Mouse (Mus musculus) lung, postnatal 0 days (tissue): ENCODE results near the gene Pdgfra.

ENCODE experiments used
- CTCF ChIP-seq: IDR thresholded peaks from 2 replicates; pipeline ENCODE4 v1.5.1; 2016; ENCODE audit warnings: antibody characterized with exemption, mild to moderate bottlenecking
- EP300 ChIP-seq: IDR thresholded peaks from 2 replicates; pipeline ENCODE4 v1.6.1; 2016; ENCODE audit warnings: antibody characterized with exemption, mild to moderate bottlenecking, control low read depth

DNA sequence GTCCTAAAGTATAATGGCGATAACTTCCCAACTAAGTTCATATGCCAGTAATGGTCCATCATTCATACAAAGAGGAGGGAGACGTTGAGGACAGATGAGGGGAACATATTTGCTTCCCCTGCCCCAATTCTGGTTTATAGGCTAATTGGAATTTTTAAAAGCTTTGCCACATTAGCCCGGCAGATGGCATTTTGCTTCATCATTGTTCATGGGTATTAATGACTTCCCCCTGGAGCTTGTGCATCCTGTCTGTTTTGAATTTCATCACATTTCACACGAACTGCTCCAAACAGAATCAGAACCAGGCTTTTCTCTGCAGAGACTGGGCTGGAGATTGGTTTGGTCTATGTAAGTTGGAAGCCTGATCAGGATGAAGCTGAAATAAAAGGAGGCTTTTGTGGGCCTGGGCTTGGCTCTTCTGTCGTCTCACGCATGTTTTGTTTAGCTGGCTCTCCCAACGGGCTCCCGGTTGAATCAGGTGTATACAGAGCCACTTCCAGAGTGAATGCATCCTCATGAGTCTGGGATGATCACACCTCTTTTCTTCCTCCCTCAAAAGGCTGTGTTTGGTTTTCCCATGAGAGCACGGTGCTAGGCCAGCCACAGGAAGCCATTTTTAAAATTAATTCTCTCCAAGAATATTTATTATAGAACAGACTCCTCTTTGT is 47.7 kb downstream of the Pdgfra start:
- TF ChIP-seq CTCF (0 out of 2 replicates have a peak, but pooled peaks have one; percentile 19), EP300 (no peak)
